Mouse (Mus musculus) thymus, adult 18-20 months (tissue): ENCODE measurements around the gene Kcnj6.
"Not testable (repeated sequence)": the region's sequence is repeated elsewhere in the genome, so short reads cannot be mapped to it uniquely, and the experiment has no call there.

Source experiments
- DNase-seq, 2 experiments: peaks; one replicate each; pipeline ENCODE4 v3.0.0; 2022; ENCODE audit warnings: mixed read lengths in 2 of 2

The Kcnj6 gene

DNA sequence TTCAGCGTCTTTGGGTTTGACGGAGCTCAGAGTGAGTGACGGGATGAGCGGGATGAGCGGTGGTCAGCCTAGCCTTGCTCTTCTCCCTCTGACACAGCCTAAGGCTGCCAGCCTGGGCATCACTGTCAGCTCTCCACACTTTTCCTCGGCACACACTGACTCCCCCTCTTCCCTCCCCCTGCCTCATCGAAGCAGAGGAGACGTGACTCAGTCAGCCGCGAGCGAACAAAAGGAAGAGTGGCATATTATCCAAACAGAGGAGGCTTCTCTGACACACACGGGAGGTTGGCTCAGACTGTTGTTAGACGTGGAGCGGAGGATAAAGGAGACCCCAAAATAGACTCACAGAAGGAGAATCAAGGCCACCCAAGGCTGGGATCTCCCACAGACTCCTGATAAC, 147.1 kb downstream of the Kcnj6 start:
- no peak for DNase-seq

GRCm38 (mm10) chr16:94845996-94846395, 151.5 kb downstream of the Kcnj6 start:
- no peak for DNase-seq

GRCm38 (mm10) chr16:94844769-94845168, 152.7 kb downstream of the Kcnj6 start:
- no peak for DNase-seq

- no peak for DNase-seq
Observed at GRCm38 (mm10) chr16:94839398-94839797, 158.1 kb downstream of the Kcnj6 start.

DNA sequence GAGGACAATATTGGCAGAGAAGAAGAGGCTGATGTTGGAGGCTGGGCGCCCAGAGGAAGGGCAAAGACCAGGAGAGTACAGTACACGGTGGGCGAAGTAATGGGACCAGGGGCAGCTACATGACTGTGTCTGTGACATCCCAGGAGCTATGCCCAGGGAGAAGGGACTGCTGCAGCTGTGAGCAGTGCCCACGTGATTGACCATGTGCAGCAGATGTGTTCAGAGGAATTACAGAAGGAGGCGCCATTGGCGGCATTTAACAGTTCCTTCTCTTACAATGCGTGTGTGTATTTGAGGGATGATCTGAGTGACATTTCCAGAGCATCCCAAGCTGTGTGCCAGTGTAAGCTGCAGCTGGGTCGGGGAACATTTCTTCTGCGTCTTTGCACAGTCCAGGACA, 159.6 kb downstream of the Kcnj6 start:
- no peak for DNase-seq

- DNase-seq: no peak
Observed at GRCm38 (mm10) chr16:94834502-94834901, 163.0 kb downstream of the Kcnj6 start.

GRCm38 (mm10) chr16:94828166-94828565, 169.3 kb downstream of the Kcnj6 start:
- DNase-seq: no peak

DNA sequence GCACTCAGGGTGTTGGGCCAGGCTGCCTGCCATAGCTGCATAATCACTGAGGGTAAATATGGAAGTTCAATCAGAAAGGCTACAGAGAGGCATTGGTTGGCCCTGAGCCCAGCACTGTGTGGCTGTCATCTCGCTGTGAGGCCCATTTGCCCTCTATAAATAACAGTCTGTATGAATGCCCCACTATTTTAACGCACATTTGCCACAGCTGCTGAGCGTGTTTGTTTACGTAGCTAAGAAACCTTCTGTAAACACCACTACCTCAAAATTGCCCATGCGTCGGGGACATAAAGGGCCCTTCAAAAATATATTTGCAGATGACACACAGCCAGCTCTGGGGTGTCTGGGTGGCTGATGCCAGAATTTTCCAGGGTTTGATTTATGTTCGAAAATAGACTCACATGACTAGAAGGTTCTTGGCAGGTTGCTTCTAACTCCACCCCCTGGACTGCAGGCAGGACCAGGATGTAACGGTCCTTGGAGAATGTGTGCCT, 170.4 kb downstream of the Kcnj6 start:
- no peak for DNase-seq

- DNase-seq: no peak
Observed at GRCm38 (mm10) chr16:94825274-94825673, 172.2 kb downstream of the Kcnj6 start.

DNA sequence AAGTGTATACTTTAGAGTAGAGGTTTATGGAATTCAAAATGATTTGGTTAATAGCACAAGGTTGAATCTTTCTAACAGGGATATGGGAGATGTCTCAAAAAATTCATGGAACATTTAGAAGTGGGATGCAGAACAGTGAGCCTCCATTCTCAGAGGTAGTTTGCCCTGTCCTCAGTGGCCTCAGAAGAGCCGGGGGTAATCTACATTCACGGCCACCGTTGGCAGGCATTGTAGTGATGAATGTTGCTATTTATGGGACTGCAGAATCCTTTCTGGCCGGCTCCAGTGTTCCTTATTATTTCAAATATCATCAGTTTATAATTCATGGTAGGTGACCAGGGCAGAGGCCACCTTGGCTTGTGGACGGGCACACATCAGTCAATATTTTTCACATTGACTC, 174.9 kb downstream of the Kcnj6 start:
- no peak for DNase-seq

DNA sequence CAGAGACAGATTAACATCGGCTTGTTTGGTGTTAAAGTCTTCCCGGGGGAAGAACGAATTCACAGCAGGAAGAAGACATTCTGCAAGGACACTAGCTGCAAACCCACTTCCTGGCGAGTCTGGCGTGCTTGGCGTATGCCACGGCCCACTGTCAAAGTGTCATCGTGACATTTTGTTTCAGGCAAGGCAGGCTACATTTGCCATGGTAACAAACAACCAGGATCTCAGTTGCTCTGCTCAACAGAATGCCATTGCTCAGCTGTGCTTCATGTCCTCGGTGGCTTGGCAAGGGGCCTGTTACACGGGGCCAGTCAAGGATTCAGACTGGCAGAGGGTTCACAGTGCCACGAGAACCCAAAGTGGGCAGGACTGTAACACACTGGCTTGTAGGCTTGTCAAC, 175.9 kb downstream of the Kcnj6 start:
- DNase-seq: no peak

- DNase-seq: no peak
Observed at GRCm38 (mm10) chr16:94816391-94816790, 181.1 kb downstream of the Kcnj6 start.

DNA sequence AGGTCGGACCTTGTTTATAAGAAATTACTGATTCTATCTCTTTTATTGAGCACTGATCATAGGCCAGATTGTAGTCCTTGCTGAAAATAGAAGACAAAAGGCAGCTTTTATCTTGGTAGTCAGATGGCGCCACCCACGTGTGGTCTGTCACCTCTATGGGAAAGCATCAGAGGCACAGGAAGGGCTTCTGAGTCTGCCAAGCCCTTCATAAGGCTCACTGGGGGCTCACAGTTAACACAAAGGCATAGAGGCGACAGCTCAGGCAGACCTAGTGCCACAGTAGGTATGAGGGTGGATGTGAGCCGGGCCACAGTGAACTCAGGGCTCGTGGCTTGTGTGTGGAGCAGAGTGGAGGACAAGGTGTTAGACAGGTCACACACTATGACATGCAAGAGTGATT, 181.6 kb downstream of the Kcnj6 start:
- no peak for DNase-seq

- not testable (repeated sequence) for DNase-seq
Observed at GRCm38 (mm10) chr16:94809286-94809685, 188.2 kb downstream of the Kcnj6 start.

DNA sequence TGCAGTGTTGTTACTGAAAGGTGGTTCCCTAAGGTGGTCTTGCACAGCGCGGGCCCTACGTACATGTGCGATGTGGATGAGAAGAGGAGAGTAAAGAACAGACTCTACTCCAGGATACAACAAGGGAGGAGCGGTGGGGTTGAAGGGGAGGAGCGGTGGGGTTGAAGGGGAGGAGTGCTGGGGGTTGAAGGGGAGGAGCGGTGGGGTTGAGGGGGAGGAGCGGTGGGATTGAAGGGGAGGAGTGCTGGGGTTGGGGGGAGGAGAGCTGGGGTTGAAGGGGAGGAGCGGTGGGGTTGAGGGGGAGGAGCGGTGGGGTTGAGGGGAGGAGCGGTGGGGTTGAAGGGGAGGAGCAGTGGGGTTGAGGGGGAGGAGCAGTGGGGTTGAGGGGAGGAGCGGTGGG, 199.3 kb downstream of the Kcnj6 start:
- DNase-seq: no peak

DNA sequence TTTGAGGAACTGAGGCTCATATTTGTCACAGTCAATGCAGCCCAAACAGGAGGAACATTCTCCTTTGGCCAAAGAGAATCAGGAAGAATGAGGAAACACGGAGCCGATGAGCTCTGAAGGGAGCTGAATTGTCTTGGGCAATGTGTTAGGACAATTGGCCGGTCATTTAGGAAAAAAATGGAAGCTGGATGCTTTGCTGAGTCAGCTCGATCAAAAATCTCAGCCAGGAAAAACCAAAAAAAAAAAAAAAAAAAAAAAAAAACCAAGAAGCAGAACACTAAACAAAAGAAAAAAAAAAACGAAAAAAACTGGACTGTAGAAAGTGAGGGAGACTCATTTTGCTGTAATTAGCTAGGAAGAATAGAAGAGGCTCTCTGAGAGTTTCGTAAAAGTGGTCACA, 200.1 kb downstream of the Kcnj6 start:
- no peak for DNase-seq

DNA sequence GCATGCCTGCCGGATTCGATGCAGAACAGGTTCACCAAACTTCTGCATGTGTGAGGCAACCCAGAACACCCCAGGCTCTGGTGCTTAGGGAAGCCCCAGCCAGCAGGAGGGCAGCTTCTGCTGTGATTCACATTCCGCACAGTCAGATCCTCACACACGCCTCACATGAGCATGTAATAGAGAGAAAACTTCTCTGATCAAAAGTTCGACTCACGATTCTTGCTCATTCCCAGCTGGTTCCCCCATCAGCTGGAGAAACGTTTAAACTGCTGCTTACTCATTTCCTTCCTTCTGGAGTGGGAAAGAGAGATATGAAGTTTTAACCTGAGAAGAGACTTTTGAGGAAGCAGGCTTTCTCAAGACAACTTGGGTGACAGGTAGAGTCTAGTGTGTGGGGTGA, 204.5 kb downstream of the Kcnj6 start:
- DNase-seq: no peak

DNA sequence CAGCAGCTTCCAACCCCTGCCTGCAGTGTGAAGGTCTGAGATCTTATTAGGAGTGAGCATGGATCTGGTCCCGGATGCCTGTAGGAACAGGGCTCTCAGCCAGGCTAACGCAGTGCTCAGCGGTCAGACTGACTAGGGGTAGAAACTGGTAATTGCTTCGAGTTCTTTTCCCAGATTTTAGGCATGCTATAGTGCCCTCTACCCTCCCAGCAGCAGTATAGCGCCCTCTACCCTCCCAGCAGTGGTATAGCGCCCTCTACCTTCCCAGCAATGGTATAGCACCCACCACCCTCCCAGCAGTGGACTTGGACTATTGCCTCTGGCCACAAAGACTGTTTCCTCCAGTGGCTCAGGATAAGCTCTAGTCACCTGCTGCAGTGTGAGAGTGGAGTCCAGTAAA, 207.5 kb downstream of the Kcnj6 start:
- no peak for DNase-seq

DNA sequence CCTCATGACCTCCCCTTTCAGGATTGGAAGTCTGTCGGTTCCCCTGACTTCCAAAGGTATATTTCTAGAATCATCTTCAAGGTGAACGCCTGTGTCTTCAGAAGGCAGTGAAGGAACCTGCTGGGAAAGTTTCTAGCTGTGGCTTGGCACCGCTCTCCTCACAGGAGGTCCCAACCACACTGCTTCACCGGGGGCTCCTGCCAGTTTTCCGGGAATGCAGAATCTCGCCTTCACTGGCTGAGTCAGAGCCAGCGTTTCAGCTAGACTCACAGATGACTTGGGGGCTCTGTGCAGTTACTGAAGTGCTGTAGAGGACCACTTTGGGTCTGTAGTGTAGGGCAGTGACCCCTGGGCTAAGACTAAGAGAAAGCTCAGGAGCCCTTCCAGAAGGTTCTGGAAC, 208.8 kb downstream of the Kcnj6 start:
- no peak for DNase-seq

- no peak for DNase-seq
Observed at GRCm38 (mm10) chr16:94788165-94788564, 209.3 kb downstream of the Kcnj6 start.

- no peak for DNase-seq
Observed at GRCm38 (mm10) chr16:94785873-94786272, 211.6 kb downstream of the Kcnj6 start.

DNA sequence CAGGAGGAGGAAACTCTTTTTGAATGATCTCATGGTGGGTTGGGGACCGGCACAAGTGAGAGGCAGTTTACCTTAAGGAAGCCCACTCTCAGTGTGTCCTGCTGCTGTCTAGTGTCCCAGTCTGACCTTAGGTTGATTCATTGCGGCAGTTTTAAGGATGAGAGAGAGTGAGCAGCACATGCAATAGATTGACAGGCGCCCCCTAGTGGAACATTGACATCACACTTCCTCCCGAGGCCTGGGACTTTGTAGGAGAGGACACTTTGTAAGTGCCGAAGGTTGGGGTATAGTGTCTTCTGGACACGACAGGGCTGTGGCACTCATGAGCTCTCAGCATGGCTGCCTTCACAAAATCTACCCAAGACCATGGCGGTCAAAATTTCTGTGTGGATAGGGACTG, 213.8 kb downstream of the Kcnj6 start:
- DNase-seq: no peak

GRCm38 (mm10) chr16:94782110-94782946, 215.2 kb downstream of the Kcnj6 start:
- DNase-seq: no peak

- no peak for DNase-seq
Observed at GRCm38 (mm10) chr16:94773928-94774327, 223.6 kb downstream of the Kcnj6 start.

- DNase-seq: no peak
Observed at GRCm38 (mm10) chr16:94767606-94768005, 229.9 kb downstream of the Kcnj6 start.
